Mouse (Mus musculus) adipocyte (in vitro differentiated cells): ENCODE results near the gene Ccdc187.

Experiments
- DNase-seq: peaks from one replicate; pipeline ENCODE4 v3.0.0-alpha.2; 2016; ENCODE audit warnings: low spot score

Ccdc187 gene

GRCm38 (mm10) chr2:26280594-26280993 lies 13.8 kb downstream of the Ccdc187 start:
- no peak for DNase-seq

GRCm38 (mm10) chr2:26279712-26280111 lies 14.6 kb downstream of the Ccdc187 start:
- DNase-seq, result no peak

GRCm38 (mm10) chr2:26273611-26274010 lies 20.7 kb downstream of the Ccdc187 start:
- peak; percentile 79 for DNase-seq

GRCm38 (mm10) chr2:26268216-26268615 lies 26.1 kb downstream of the Ccdc187 start:
- DNase-seq, result no peak

- DNase-seq, result no peak
Observed at GRCm38 (mm10) chr2:26266066-26266742, 28.2 kb downstream of the Ccdc187 start.

- DNase-seq, result peak; percentile 42
Observed at GRCm38 (mm10) chr2:26265095-26265494, 29.3 kb downstream of the Ccdc187 start.

GRCm38 (mm10) chr2:26264646-26265045 lies 29.7 kb downstream of the Ccdc187 start:
- no peak for DNase-seq

- DNase-seq, result no peak
Observed at GRCm38 (mm10) chr2:26257315-26258096, 36.9 kb downstream of the Ccdc187 start.

- DNase-seq, result peak; percentile 19
Observed at GRCm38 (mm10) chr2:26254816-26255215, 39.5 kb downstream of the Ccdc187 start.

GRCm38 (mm10) chr2:26252514-26253206 lies 41.7 kb downstream of the Ccdc187 start:
- no peak for DNase-seq

GRCm38 (mm10) chr2:26247531-26247930 lies 46.8 kb downstream of the Ccdc187 start:
- peak; percentile 23 for DNase-seq

GRCm38 (mm10) chr2:26240841-26241240 lies 53.5 kb downstream of the Ccdc187 start:
- DNase-seq, result no peak

- no peak for DNase-seq
Observed at GRCm38 (mm10) chr2:26240330-26240729, 54.0 kb downstream of the Ccdc187 start.

- peak; percentile 97 for DNase-seq
Observed at GRCm38 (mm10) chr2:26237290-26237782, 57.0 kb downstream of the Ccdc187 start, which contains the start of gene Qsox2. Gene Qsox2, minus strand, starts transcription at chr2:26237525.

- DNase-seq, result no peak
Observed at GRCm38 (mm10) chr2:26236681-26237289, 57.6 kb downstream of the Ccdc187 start.

- no peak for DNase-seq
Observed at GRCm38 (mm10) chr2:26234771-26235170, 59.6 kb downstream of the Ccdc187 start.

- no peak for DNase-seq
Observed at GRCm38 (mm10) chr2:26234253-26234652, 60.1 kb downstream of the Ccdc187 start.

GRCm38 (mm10) chr2:26231366-26231765 lies 63.0 kb downstream of the Ccdc187 start:
- no peak for DNase-seq

- DNase-seq, result no peak
Observed at GRCm38 (mm10) chr2:26230253-26230652, 64.1 kb downstream of the Ccdc187 start.

GRCm38 (mm10) chr2:26227788-26228187 lies 66.6 kb downstream of the Ccdc187 start:
- DNase-seq, result peak; percentile 69

- DNase-seq, result no peak
Observed at GRCm38 (mm10) chr2:26225242-26225641, 69.1 kb downstream of the Ccdc187 start.

- DNase-seq, result peak; percentile 84
Observed at GRCm38 (mm10) chr2:26223961-26224360, 70.4 kb downstream of the Ccdc187 start.
